19 mouse cellular contexts compared by ENCODE assay signal in the genomic region with DNA sequence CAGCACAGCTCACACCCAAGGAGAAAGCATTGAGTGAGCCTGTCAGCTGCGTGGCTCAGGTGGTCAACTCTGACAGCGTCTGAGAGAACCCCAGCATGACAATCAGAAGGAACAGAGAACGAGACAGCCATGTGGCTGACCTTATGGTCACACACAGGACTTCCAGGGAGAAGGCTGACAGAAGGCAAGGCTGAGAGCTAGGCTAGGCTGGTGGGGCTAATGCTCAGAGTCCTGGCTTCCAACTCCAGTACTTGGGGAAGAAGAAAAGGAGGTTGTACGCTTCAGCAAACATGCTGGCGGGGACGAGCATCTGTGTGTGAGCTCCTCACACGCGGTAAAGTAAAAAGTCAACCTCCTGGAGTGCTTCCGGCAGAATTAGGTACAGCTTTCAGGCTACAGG. TPM values are rescaled to one million over a fixed set of nuclear protein-coding genes. Genes with fewer than 3 reads are reported as not detected.
"Had no signal": no experiment of that assay in that cellular context is flagged by ENCODE, and none has a peak within 500 bp of the region (broad histone marks: within the 10 kb centered on the region; RNA-seq: fewer than 3 reads in every experiment).

No protein-coding gene starts in this region.

- ATAC-seq: liver, embryonic 12.5 days had no signal

- H3K27ac ChIP-seq: kidney, embryonic 15.5 days; limb, embryonic 10.5 days; limb, embryonic 13.5 days; liver, embryonic 12.5 days; liver, embryonic 15.5 days; macrophage had no signal

- H3K9ac ChIP-seq: kidney, embryonic 15.5 days; limb, embryonic 13.5 days; liver, embryonic 12.5 days; liver, embryonic 15.5 days had no signal

- DNase-seq: kidney, adult 11 months; kidney, adult 8-10 months; kidney, postnatal 10 days; kidney, postnatal 36 days; layer of hippocampus, postnatal 36 days; liver; lung, adult 2 months; midbrain, embryonic 14.5 days; thymus, adult 2 months; thymus, postnatal 14 days; thymus, postnatal 4 days had no signal

- H3K4me3 ChIP-seq: kidney, embryonic 15.5 days; limb, embryonic 10.5 days; limb, embryonic 13.5 days; liver, embryonic 12.5 days; liver, embryonic 15.5 days had no signal

- H3K4me1 ChIP-seq: kidney, embryonic 15.5 days; limb, embryonic 10.5 days; liver, embryonic 12.5 days; liver, embryonic 15.5 days had no signal

- H3K9me3 ChIP-seq: kidney, embryonic 15.5 days; limb, embryonic 10.5 days; limb, embryonic 13.5 days; liver, embryonic 12.5 days; liver, embryonic 15.5 days had no signal

- H3K4me2 ChIP-seq: kidney, embryonic 15.5 days; limb, embryonic 13.5 days; liver, embryonic 12.5 days; liver, embryonic 15.5 days; midbrain, embryonic 11.5 days had no signal

- H3K27me3 ChIP-seq: kidney, embryonic 15.5 days; limb, embryonic 13.5 days; liver, embryonic 12.5 days; liver, embryonic 15.5 days had no signal

- H3K36me3 ChIP-seq: liver, embryonic 15.5 days had no signal

RNA-seq across cellular contexts. Expression of gene Bok, which starts 18.9 kb away (rescaled TPM):
- total RNA-seq: megakaryocyte-erythroid progenitor cell, adult 5-6 weeks had no signal
- polyA plus RNA-seq: macrophage had no signal
